Mouse (Mus musculus): ENCODE data around the gene Dab2ip. TPM values are rescaled to one million over a fixed set of nuclear protein-coding genes. Genes with fewer than 3 reads are reported as not detected.

The Dab2ip gene
- polyA plus RNA-seq (2014; fragmentation: Nextera tagmentation; extraction: Ambion mirVana): 36.0 and 42.4 TPM in 2 replicates

- 18% methylated on average over 29 of the region's 29 CpGs for WGBS
- H3K4me3 ChIP-seq (ENCODE audit: low read length): peak within 1 kb of the TSS; percentile 22
Measured at GRCm38 (mm10) chr2:35557911-35558825, at the start of gene Dab2ip. Gene Dab2ip, plus strand, starts transcription at chr2:35558266.

GRCm38 (mm10) chr2:35508597-35509342, 49.3 kb upstream of the Dab2ip start:
- Histone ChIP-seq H3K27me3 (ENCODE audit: control insufficient read depth, insufficient read depth, low read length) (no peaks in the 10 kb centered on the region), H3K9me3 (ENCODE audit: control insufficient read depth, low read length) (no peaks in the 10 kb centered on the region), H3K4me3 (ENCODE audit: low read length) (no peak overlapping the region), H3K4me1 (ENCODE audit: control insufficient read depth, insufficient read depth, low read length) (peaks cover 30% of the 10 kb centered on the region), H3K36me3 (ENCODE audit: control insufficient read depth, insufficient read depth, low read length) (no peaks in the 10 kb centered on the region), H3K27ac (ENCODE audit: low read depth, low read length) (peak overlapping the region; percentile 57), H3K4me2 (replicated peaks; ENCODE audit: low read depth, low read length) (no peak overlapping the region), H3K9ac (ENCODE audit: low read depth, low read length) (no peak overlapping the region)
- ATAC-seq (ENCODE audit: low FRiP score, low TSS enrichment): no peak; the same call in 1 of the 2 replicates
- WGBS: 26% methylated on average over 10 of the region's 10 CpGs

More at GRCm38 (mm10) chr2:35557911-35558825, at the start of gene Dab2ip:
- Histone ChIP-seq H3K27ac (ENCODE audit: low read depth, low read length) (peak within 1 kb of the TSS; percentile 71), H3K4me1 (ENCODE audit: control insufficient read depth, insufficient read depth, low read length) (peaks cover 22% of the 10 kb centered on the region), H3K9ac (ENCODE audit: low read depth, low read length) (peak within 1 kb of the TSS; percentile 38; the same call in 1 of the 2 replicates), H3K27me3 (ENCODE audit: control insufficient read depth, insufficient read depth, low read length) (no peaks in the 10 kb centered on the region), H3K9me3 (ENCODE audit: control insufficient read depth, low read length) (no peaks in the 10 kb centered on the region), H3K36me3 (ENCODE audit: control insufficient read depth, insufficient read depth, low read length) (no peaks in the 10 kb centered on the region), H3K4me2 (replicated peaks; ENCODE audit: low read depth, low read length) (peak within 1 kb of the TSS; percentile 43)
- peak; percentile 77 for ATAC-seq (ENCODE audit: low FRiP score, low TSS enrichment)

GRCm38 (mm10) chr2:35509343-35509667, 48.8 kb upstream of the Dab2ip start:
- H3K27me3 ChIP-seq (ENCODE audit: control insufficient read depth, insufficient read depth, low read length): no peaks in the 10 kb centered on the region
- H3K4me1 ChIP-seq (ENCODE audit: control insufficient read depth, insufficient read depth, low read length): peaks cover 30% of the 10 kb centered on the region
- ATAC-seq (ENCODE audit: low FRiP score, low TSS enrichment): peak; percentile 36; the same call in 1 of the 2 replicates
- WGBS: 9% methylated on average over 6 of the region's 6 CpGs
- no peak overlapping the region for H3K9ac ChIP-seq (ENCODE audit: low read depth, low read length)
- H3K27ac ChIP-seq (ENCODE audit: low read depth, low read length): no peak overlapping the region; the same call in 1 of the 2 replicates
- no peaks in the 10 kb centered on the region for H3K36me3 ChIP-seq (ENCODE audit: control insufficient read depth, insufficient read depth, low read length)
- no peak overlapping the region for H3K4me3 ChIP-seq (ENCODE audit: low read length)
- no peak overlapping the region for H3K4me2 ChIP-seq (replicated peaks; ENCODE audit: low read depth, low read length)
- H3K9me3 ChIP-seq (ENCODE audit: control insufficient read depth, low read length): no peaks in the 10 kb centered on the region

GRCm38 (mm10) chr2:35509888-35510287, 48.2 kb upstream of the Dab2ip start:
- H3K4me3 ChIP-seq (ENCODE audit: low read length): no peak overlapping the region
- peaks cover 30% of the 10 kb centered on the region for H3K4me1 ChIP-seq (ENCODE audit: control insufficient read depth, insufficient read depth, low read length)

GRCm38 (mm10) chr2:35510920-35511319, 47.1 kb upstream of the Dab2ip start:
- no peak for ATAC-seq (ENCODE audit: low FRiP score, low TSS enrichment)
- 47% methylated on average over 1 of the region's 1 CpGs for WGBS
- no peak overlapping the region for H3K9ac ChIP-seq (ENCODE audit: low read depth, low read length)
- H3K4me1 ChIP-seq (ENCODE audit: control insufficient read depth, insufficient read depth, low read length): peaks cover 32% of the 10 kb centered on the region
- no peak overlapping the region for H3K27ac ChIP-seq (ENCODE audit: low read depth, low read length)
- no peaks in the 10 kb centered on the region for H3K9me3 ChIP-seq (ENCODE audit: control insufficient read depth, low read length)
- H3K36me3 ChIP-seq (ENCODE audit: control insufficient read depth, insufficient read depth, low read length): no peaks in the 10 kb centered on the region
- no peaks in the 10 kb centered on the region for H3K27me3 ChIP-seq (ENCODE audit: control insufficient read depth, insufficient read depth, low read length)
- no peak overlapping the region for H3K4me2 ChIP-seq (replicated peaks; ENCODE audit: low read depth, low read length)
- no peak overlapping the region for H3K4me3 ChIP-seq (ENCODE audit: low read length)

More at GRCm38 (mm10) chr2:35509888-35510287, 48.2 kb upstream of the Dab2ip start:
- no peaks in the 10 kb centered on the region for H3K27me3 ChIP-seq (ENCODE audit: control insufficient read depth, insufficient read depth, low read length)
- WGBS: 50% methylated on average over 4 of the region's 4 CpGs
- H3K9me3 ChIP-seq (ENCODE audit: control insufficient read depth, low read length): no peaks in the 10 kb centered on the region
- no peak overlapping the region for H3K9ac ChIP-seq (ENCODE audit: low read depth, low read length)
- H3K4me2 ChIP-seq (replicated peaks; ENCODE audit: low read depth, low read length): no peak overlapping the region
- H3K36me3 ChIP-seq (ENCODE audit: control insufficient read depth, insufficient read depth, low read length): no peaks in the 10 kb centered on the region
- H3K27ac ChIP-seq (ENCODE audit: low read depth, low read length): peak overlapping the region; percentile 1; the same call in 1 of the 2 replicates
- no peak for ATAC-seq (ENCODE audit: low FRiP score, low TSS enrichment)

GRCm38 (mm10) chr2:35512226-35512625, 45.8 kb upstream of the Dab2ip start:
- H3K9me3 ChIP-seq (ENCODE audit: control insufficient read depth, low read length): no peaks in the 10 kb centered on the region

GRCm38 (mm10) chr2:35514051-35514892, 43.8 kb upstream of the Dab2ip start:
- Histone ChIP-seq H3K4me3 (ENCODE audit: low read length) (no peak overlapping the region), H3K4me2 (replicated peaks; ENCODE audit: low read depth, low read length) (peak overlapping the region; percentile 24; the same call in 1 of the 2 replicates), H3K9ac (ENCODE audit: low read depth, low read length) (peak overlapping the region; percentile 31), H3K4me1 (ENCODE audit: control insufficient read depth, insufficient read depth, low read length) (peaks cover 17% of the 10 kb centered on the region), H3K27me3 (ENCODE audit: control insufficient read depth, insufficient read depth, low read length) (no peaks in the 10 kb centered on the region), H3K9me3 (ENCODE audit: control insufficient read depth, low read length) (no peaks in the 10 kb centered on the region), H3K27ac (ENCODE audit: low read depth, low read length) (peak overlapping the region; percentile 92), H3K36me3 (ENCODE audit: control insufficient read depth, insufficient read depth, low read length) (no peaks in the 10 kb centered on the region)
- peak; percentile 80 for ATAC-seq (ENCODE audit: low FRiP score, low TSS enrichment)
- WGBS: 29% methylated on average over 14 of the region's 14 CpGs

More at GRCm38 (mm10) chr2:35512226-35512625, 45.8 kb upstream of the Dab2ip start:
- 94% methylated on average over 4 of the region's 4 CpGs for WGBS
- H3K4me2 ChIP-seq (replicated peaks; ENCODE audit: low read depth, low read length): no peak overlapping the region
- no peaks in the 10 kb centered on the region for H3K27me3 ChIP-seq (ENCODE audit: control insufficient read depth, insufficient read depth, low read length)
- no peak overlapping the region for H3K27ac ChIP-seq (ENCODE audit: low read depth, low read length)
- H3K4me3 ChIP-seq (ENCODE audit: low read length): no peak overlapping the region
- H3K9ac ChIP-seq (ENCODE audit: low read depth, low read length): no peak overlapping the region
- H3K4me1 ChIP-seq (ENCODE audit: control insufficient read depth, insufficient read depth, low read length): peaks cover 26% of the 10 kb centered on the region
- no peak for ATAC-seq (ENCODE audit: low FRiP score, low TSS enrichment)
- no peaks in the 10 kb centered on the region for H3K36me3 ChIP-seq (ENCODE audit: control insufficient read depth, insufficient read depth, low read length)

- Histone ChIP-seq H3K27me3 (ENCODE audit: control insufficient read depth, insufficient read depth, low read length) (no peaks in the 10 kb centered on the region), H3K9me3 (ENCODE audit: control insufficient read depth, low read length) (peaks cover 3% of the 10 kb centered on the region; the same call in 1 of the 2 replicates), H3K4me3 (ENCODE audit: low read length) (no peak overlapping the region), H3K4me2 (replicated peaks; ENCODE audit: low read depth, low read length) (no peak overlapping the region), H3K36me3 (ENCODE audit: control insufficient read depth, insufficient read depth, low read length) (no peaks in the 10 kb centered on the region), H3K4me1 (ENCODE audit: control insufficient read depth, insufficient read depth, low read length) (no peaks in the 10 kb centered on the region), H3K27ac (ENCODE audit: low read depth, low read length) (no peak overlapping the region), H3K9ac (ENCODE audit: low read depth, low read length) (no peak overlapping the region)
- ATAC-seq (ENCODE audit: low FRiP score, low TSS enrichment): no peak
- 96% methylated on average over 14 of the region's 14 CpGs for WGBS
Measured at GRCm38 (mm10) chr2:35526612-35527242, 31.3 kb upstream of the Dab2ip start.

Data from kidney, embryonic 14.5 days (tissue).